Mouse (Mus musculus): Measurements from ENCODE around the gene Olfr538. TPM values are rescaled to one million over a fixed set of nuclear protein-coding genes. Genes with fewer than 3 reads are reported as not detected.

Gene Olfr538
- not detected for polyA plus RNA-seq (2014; fragmentation: Illumina TruSeq; extraction: RNeasy Lipid Tissue Mini Kit (QIAGEN cat#74804); ENCODE audit: low read depth, low replicate concordance)

GRCm38 (mm10) chr7:140567586-140567985, at the start of gene Olfr538:
Gene Olfr538 (plus strand): TSS chr7:140567886.

GRCm38 (mm10) chr7:140600969-140601368, 33.3 kb downstream of the Olfr538 start, which contains the start of gene Olfr46:
Gene Olfr46 (plus strand): TSS chr7:140601269.

Other genes with a start within 250 kb of the Olfr538 start
- gene Olfr525, start 247.0 kb upstream of the Olfr538 start, polyA plus RNA-seq (2014; fragmentation: Illumina TruSeq; extraction: RNeasy Lipid Tissue Mini Kit (QIAGEN cat#74804); ENCODE audit: low read depth, low replicate concordance): not detected
- gene Olfr527, start 233.9 kb upstream of the Olfr538 start, polyA plus RNA-seq (2014; fragmentation: Illumina TruSeq; extraction: RNeasy Lipid Tissue Mini Kit (QIAGEN cat#74804); ENCODE audit: low read depth, low replicate concordance): not detected
- gene Olfr60, start 206.2 kb upstream of the Olfr538 start, polyA plus RNA-seq (2014; fragmentation: Illumina TruSeq; extraction: RNeasy Lipid Tissue Mini Kit (QIAGEN cat#74804); ENCODE audit: low read depth, low replicate concordance): not detected
- gene Olfr530, start 191.6 kb upstream of the Olfr538 start, polyA plus RNA-seq (2014; fragmentation: Illumina TruSeq; extraction: RNeasy Lipid Tissue Mini Kit (QIAGEN cat#74804); ENCODE audit: low read depth, low replicate concordance): not detected
- not detected for gene Olfr531, start 165.0 kb upstream of the Olfr538 start, polyA plus RNA-seq (2014; fragmentation: Illumina TruSeq; extraction: RNeasy Lipid Tissue Mini Kit (QIAGEN cat#74804); ENCODE audit: low read depth, low replicate concordance)
- not detected for gene Olfr532, start 146.2 kb upstream of the Olfr538 start, polyA plus RNA-seq (2014; fragmentation: Illumina TruSeq; extraction: RNeasy Lipid Tissue Mini Kit (QIAGEN cat#74804); ENCODE audit: low read depth, low replicate concordance)
- gene Olfr533, start 104.5 kb upstream of the Olfr538 start, polyA plus RNA-seq (2014; fragmentation: Illumina TruSeq; extraction: RNeasy Lipid Tissue Mini Kit (QIAGEN cat#74804); ENCODE audit: low read depth, low replicate concordance): not detected
- not detected for gene Olfr535, start 83.7 kb upstream of the Olfr538 start, polyA plus RNA-seq (2014; fragmentation: Illumina TruSeq; extraction: RNeasy Lipid Tissue Mini Kit (QIAGEN cat#74804); ENCODE audit: low read depth, low replicate concordance)
- gene Olfr536, start 60.5 kb upstream of the Olfr538 start, polyA plus RNA-seq (2014; fragmentation: Illumina TruSeq; extraction: RNeasy Lipid Tissue Mini Kit (QIAGEN cat#74804); ENCODE audit: low read depth, low replicate concordance): 0.07 TPM
- gene Olfr46, start 33.4 kb downstream of the Olfr538 start, polyA plus RNA-seq (2014; fragmentation: Illumina TruSeq; extraction: RNeasy Lipid Tissue Mini Kit (QIAGEN cat#74804); ENCODE audit: low read depth, low replicate concordance): not detected
- gene Olfr61, start 61.1 kb downstream of the Olfr538 start, polyA plus RNA-seq (2014; fragmentation: Illumina TruSeq; extraction: RNeasy Lipid Tissue Mini Kit (QIAGEN cat#74804); ENCODE audit: low read depth, low replicate concordance): not detected
- not detected for gene Olfr53, start 78.6 kb downstream of the Olfr538 start, polyA plus RNA-seq (2014; fragmentation: Illumina TruSeq; extraction: RNeasy Lipid Tissue Mini Kit (QIAGEN cat#74804); ENCODE audit: low read depth, low replicate concordance)
- not detected for gene Olfr539, start 92.0 kb downstream of the Olfr538 start, polyA plus RNA-seq (2014; fragmentation: Illumina TruSeq; extraction: RNeasy Lipid Tissue Mini Kit (QIAGEN cat#74804); ENCODE audit: low read depth, low replicate concordance)
- gene Olfr45, start 114.1 kb downstream of the Olfr538 start, polyA plus RNA-seq (2014; fragmentation: Illumina TruSeq; extraction: RNeasy Lipid Tissue Mini Kit (QIAGEN cat#74804); ENCODE audit: low read depth, low replicate concordance): not detected
- not detected for gene Olfr541, start 129.4 kb downstream of the Olfr538 start, polyA plus RNA-seq (2014; fragmentation: Illumina TruSeq; extraction: RNeasy Lipid Tissue Mini Kit (QIAGEN cat#74804); ENCODE audit: low read depth, low replicate concordance)
- gene Cyp2e1, start 195.9 kb downstream of the Olfr538 start, polyA plus RNA-seq (2014; fragmentation: Illumina TruSeq; extraction: RNeasy Lipid Tissue Mini Kit (QIAGEN cat#74804); ENCODE audit: low read depth, low replicate concordance): 1,170 TPM
- gene Syce1, start 220.0 kb downstream of the Olfr538 start, polyA plus RNA-seq (2014; fragmentation: Illumina TruSeq; extraction: RNeasy Lipid Tissue Mini Kit (QIAGEN cat#74804); ENCODE audit: low read depth, low replicate concordance): 8.2 TPM